Mouse (Mus musculus) spleen, adult 2 months (tissue): ENCODE measurements around the gene Fam19a3.

Experiments used
- CTCF ChIP-seq: fragments of 200-500 bp; IDR thresholded peaks from 2 replicates; pipeline ENCODE4 v1.5.1; 2011; ENCODE audit warnings: mild to moderate bottlenecking, inconsistent platforms; ENCODE audit not compliant: insufficient read depth, insufficient read length, insufficient replicate concordance; ENCODE audit errors: extremely low read depth
- POLR2A ChIP-seq: fragments of 200-500 bp; IDR thresholded peaks from 2 replicates; pipeline ENCODE4 v1.6.1; 2011; ENCODE audit warnings: low read depth, low read length, inconsistent platforms

GRCm38 (mm10) chr3:104777342-104777741 lies 4.3 kb downstream of the Fam19a3 start:
- peak; percentile 30; the same call in 1 of the 2 replicates for TF ChIP-seq CTCF
- TF ChIP-seq POLR2A: no peak
